Mouse (Mus musculus) kidney, adult 2 months (tissue): ENCODE measurements around the gene Rasgef1c. TPM values are rescaled to one million over a fixed set of nuclear protein-coding genes. Genes with fewer than 3 reads are reported as not detected.

ENCODE experiments used
- DNase-seq: peaks from one replicate; pipeline ENCODE4 v3.0.0; 2021
- H3K27ac ChIP-seq: fragments of 200-500 bp; 2 replicates; pipeline ENCODE4 v1.5.1; 2012; ENCODE audit warnings: low read depth, low read length, control low read depth, inconsistent platforms; ENCODE audit not compliant: insufficient read depth
- H3K27me3 ChIP-seq: fragments of 200-500 bp; replicated peaks from 2 replicates; pipeline ENCODE4 v1.6.1; 2012; ENCODE audit warnings: mild to moderate bottlenecking, moderate library complexity, low read length, inconsistent platforms; ENCODE audit not compliant: control insufficient read depth, insufficient read depth
- H3K36me3 ChIP-seq: fragments of 200-500 bp; 2 replicates; pipeline ENCODE4 v1.6.1; 2012; ENCODE audit warnings: mild to moderate bottlenecking, moderate library complexity, low read length, inconsistent platforms; ENCODE audit not compliant: control insufficient read depth, insufficient read depth
- H3K4me1 ChIP-seq: fragments of 200-500 bp; 2 replicates; pipeline ENCODE4 v1.6.1; 2011; ENCODE audit warnings: low read length; ENCODE audit not compliant: control insufficient read depth, insufficient read depth
- H3K4me3 ChIP-seq: fragments of 200-500 bp; 2 replicates; pipeline ENCODE4 v1.5.1; 2011; ENCODE audit warnings: mild to moderate bottlenecking, low read depth, low read length, control low read depth; ENCODE audit not compliant: insufficient read depth
- CTCF ChIP-seq: fragments of 200-500 bp; conservative IDR thresholded peaks from 2 replicates; pipeline ENCODE4 v1.5.1; 2011; ENCODE audit warnings: low read depth, mild to moderate bottlenecking, control low read depth, low read length, moderate library complexity, mixed read lengths; ENCODE audit not compliant: insufficient read depth, insufficient read length
- POLR2A ChIP-seq: fragments of 200-500 bp; IDR thresholded peaks from one replicate; pipeline ENCODE4 v1.6.1; 2011; ENCODE audit warnings: low read depth, low read length, control low read depth
- WGBS: fragments of 180-500 bp; shearing (Covaris S2); methylation state at CpG from one replicate; pipeline ENCODE4 v1.1.7; 2018; 5-methylcytosine and 5-hydroxymethylcytosine counted together
- polyA plus RNA-seq: library from polyadenylated mRNA; depleted of rRNA; stranded (reverse); fragments of >200 nt; gene quantifications from 2 replicates; pipeline ENCODE4 v1.2.3, GENCODE M21; 2012

The Rasgef1c gene
- polyA plus RNA-seq, 1 experiment, result 0.11 TPM

- H3K36me3 ChIP-seq, result no peaks in the 10 kb centered on the region
- H3K4me3 ChIP-seq, result no peak overlapping the region
- 69% methylated on average over 7 of the region's 7 CpGs for WGBS
- no peak overlapping the region for H3K27ac ChIP-seq
- no peak for TF ChIP-seq POLR2A
- TF ChIP-seq CTCF, result no peak
- DNase-seq, result no peak
- no peaks in the 10 kb centered on the region for H3K4me1 ChIP-seq
- H3K27me3 ChIP-seq, result no peaks in the 10 kb centered on the region
Observed at GRCm38 (mm10) chr11:49926183-49926582, 24.5 kb downstream of the Rasgef1c start.

GRCm38 (mm10) chr11:49927169-49927568 lies 25.5 kb downstream of the Rasgef1c start:
- H3K36me3 ChIP-seq, result no peaks in the 10 kb centered on the region

GRCm38 (mm10) chr11:49927670-49928069 lies 26.0 kb downstream of the Rasgef1c start:
- Histone ChIP-seq H3K27ac (no peak overlapping the region), H3K4me1 (no peaks in the 10 kb centered on the region), H3K36me3 (no peaks in the 10 kb centered on the region), H3K4me3 (no peak overlapping the region), H3K27me3 (no peaks in the 10 kb centered on the region)
- WGBS, result 64% methylated on average over 6 of the region's 6 CpGs
- DNase-seq, result no peak
- no peak for TF ChIP-seq POLR2A
- no peak for TF ChIP-seq CTCF

More at GRCm38 (mm10) chr11:49927169-49927568, 25.5 kb downstream of the Rasgef1c start:
- Histone ChIP-seq H3K27me3 (no peaks in the 10 kb centered on the region), H3K27ac (no peak overlapping the region), H3K4me3 (no peak overlapping the region), H3K4me1 (no peaks in the 10 kb centered on the region)
- no peak for DNase-seq
- 18% methylated on average over 4 of the region's 4 CpGs for WGBS
- no peak for TF ChIP-seq CTCF
- no peak for TF ChIP-seq POLR2A

DNA sequence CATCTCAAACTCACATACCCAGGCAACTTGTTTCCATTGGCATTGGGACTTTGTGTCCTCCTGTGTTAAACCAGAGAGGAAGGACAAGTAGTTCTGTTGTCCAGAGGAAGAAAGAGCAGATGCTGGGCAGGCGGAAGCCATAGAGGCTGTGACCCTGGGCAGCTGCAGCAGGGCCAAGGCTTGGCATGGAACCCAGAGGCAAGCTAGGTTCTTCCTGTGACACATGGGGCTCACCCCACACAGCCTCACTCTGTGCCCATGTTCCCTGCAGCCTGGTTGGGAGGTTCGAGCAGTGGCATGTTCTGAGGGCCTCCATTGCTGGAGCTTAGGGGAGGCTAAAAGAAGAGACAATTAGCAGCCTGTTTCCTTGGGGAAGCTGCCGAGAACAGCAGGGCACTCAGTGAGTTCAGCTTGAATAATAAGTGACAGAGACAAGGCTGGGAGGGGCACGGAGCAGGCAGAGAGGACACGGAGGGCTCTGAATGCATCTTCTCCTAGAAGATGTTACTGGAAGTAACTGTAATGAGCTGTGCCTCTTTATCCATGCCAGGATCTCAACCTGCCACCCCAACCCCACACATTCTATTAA lies 29.5 kb downstream of the Rasgef1c start:
- no peaks in the 10 kb centered on the region for H3K36me3 ChIP-seq
- 30% methylated on average over 5 of the region's 5 CpGs for WGBS
- H3K4me3 ChIP-seq, result no peak overlapping the region
- DNase-seq, result peak; percentile 3
- no peaks in the 10 kb centered on the region for H3K4me1 ChIP-seq
- H3K27me3 ChIP-seq, result no peaks in the 10 kb centered on the region
- TF ChIP-seq POLR2A (no peak), CTCF (no peak)
- no peak overlapping the region for H3K27ac ChIP-seq

DNA sequence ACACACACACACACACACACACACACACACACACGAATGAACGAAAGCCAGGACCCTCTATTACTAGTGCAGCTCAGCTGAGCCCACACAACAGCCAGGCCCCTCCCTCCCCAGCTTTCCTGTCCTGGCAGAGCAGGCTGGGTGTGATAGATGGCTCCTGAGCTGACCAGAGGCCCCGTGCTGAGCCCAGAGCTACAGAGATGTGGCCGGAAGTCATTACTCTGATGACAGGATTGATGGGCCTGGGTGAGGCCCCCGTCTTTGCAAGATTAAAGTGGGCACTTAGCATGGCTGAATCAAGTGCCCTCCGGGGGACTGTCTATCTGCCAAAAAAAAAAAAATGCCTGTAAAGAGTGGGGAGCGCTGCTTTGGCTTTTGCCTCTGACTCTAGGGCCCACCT lies 30.2 kb downstream of the Rasgef1c start:
- Histone ChIP-seq H3K27ac (no peak overlapping the region), H3K27me3 (no peaks in the 10 kb centered on the region), H3K36me3 (no peaks in the 10 kb centered on the region), H3K4me3 (no peak overlapping the region), H3K4me1 (no peaks in the 10 kb centered on the region)
- peak; percentile 30 for DNase-seq
- 24% methylated on average over 7 of the region's 7 CpGs for WGBS
- TF ChIP-seq POLR2A (no peak), CTCF (no peak)

DNA sequence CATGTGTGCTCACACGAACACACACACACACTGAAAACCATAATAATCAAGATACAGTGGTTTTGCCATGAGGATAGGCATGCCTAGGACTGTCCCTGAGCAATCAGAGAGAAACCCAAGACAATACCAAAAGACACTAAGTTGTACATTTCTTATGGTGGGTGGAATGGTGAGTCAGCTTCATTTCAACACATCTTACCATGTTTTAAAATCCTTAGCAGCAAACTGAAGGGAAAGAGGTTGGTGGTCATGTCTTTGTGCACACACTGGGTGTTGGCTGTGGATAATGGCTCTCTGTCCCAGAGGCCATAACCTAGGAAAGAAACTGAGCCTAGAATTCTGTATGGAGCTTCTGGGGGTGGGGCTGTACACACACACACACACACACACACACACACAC lies 32.2 kb downstream of the Rasgef1c start:
- DNase-seq, result no peak
- TF ChIP-seq CTCF, result no peak
- no peak for TF ChIP-seq POLR2A
- Histone ChIP-seq H3K27ac (no peak overlapping the region), H3K36me3 (no peaks in the 10 kb centered on the region), H3K4me3 (no peak overlapping the region), H3K4me1 (no peaks in the 10 kb centered on the region), H3K27me3 (no peaks in the 10 kb centered on the region)
- 85% methylated on average over 1 of the region's 1 CpGs for WGBS

DNA sequence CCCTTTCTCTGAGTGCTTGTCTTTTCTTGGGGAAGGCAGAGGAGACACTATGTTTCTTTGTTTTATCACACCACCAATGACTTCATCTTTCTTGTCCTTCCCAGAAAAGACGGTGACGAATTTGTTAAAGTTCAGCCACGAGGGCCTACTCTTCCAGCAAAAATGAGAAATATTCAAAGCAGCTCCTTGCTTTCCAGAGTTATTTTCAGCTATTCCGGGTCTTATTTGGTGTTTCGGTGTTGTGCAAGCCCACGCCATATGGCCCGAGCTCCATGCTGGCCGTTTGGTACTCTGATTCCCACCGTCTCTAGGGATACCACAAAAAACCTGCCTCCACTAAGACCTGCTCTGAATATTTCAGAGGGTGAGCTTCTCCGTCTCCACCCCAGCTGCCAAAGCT lies 32.7 kb downstream of the Rasgef1c start:
- H3K27me3 ChIP-seq, result no peaks in the 10 kb centered on the region
- no peaks in the 10 kb centered on the region for H3K4me1 ChIP-seq
- 77% methylated on average over 10 of the region's 10 CpGs for WGBS
- no peak for DNase-seq
- H3K4me3 ChIP-seq, result no peak overlapping the region
- H3K36me3 ChIP-seq, result no peaks in the 10 kb centered on the region
- no peak overlapping the region for H3K27ac ChIP-seq
- TF ChIP-seq POLR2A (no peak), CTCF (no peak)

DNA sequence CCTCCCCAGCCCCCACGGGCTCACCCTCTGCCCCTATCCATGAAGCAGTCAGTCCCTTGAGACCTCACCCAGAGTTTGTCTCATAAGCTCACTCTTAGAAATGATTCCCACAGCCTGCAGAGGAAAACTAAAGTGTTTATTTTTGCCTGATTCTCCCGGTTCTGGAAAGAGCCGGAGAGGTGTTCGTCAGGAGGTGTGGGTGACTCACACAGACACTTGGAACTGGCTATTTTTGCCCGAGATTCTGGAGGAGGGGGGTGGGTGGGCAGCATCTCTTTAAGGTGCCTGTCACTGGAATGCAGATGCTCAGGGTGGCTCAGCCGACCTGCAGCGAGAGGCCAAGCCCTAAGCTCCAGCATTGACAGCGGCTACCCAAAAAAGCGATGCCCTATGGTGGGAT lies 34.8 kb downstream of the Rasgef1c start:
- Histone ChIP-seq H3K4me1 (no peaks in the 10 kb centered on the region), H3K27me3 (no peaks in the 10 kb centered on the region), H3K36me3 (no peaks in the 10 kb centered on the region), H3K27ac (no peak overlapping the region), H3K4me3 (no peak overlapping the region)
- WGBS, result 75% methylated on average over 9 of the region's 9 CpGs
- TF ChIP-seq POLR2A, result no peak
- TF ChIP-seq CTCF, result no peak
- DNase-seq, result no peak
